Mouse (Mus musculus): ENCODE data around the gene Slc39a1. TPM values are rescaled to one million over a fixed set of nuclear protein-coding genes. Genes with fewer than 3 reads are reported as not detected.
A peak's percentile ranks its signal among the peaks of the same experiment; 100 is the strongest.
"Not testable (repeated sequence)": the region's sequence is repeated elsewhere in the genome, so short reads cannot be mapped to it uniquely, and the experiment has no call there.

Gene Slc39a1
- polyA plus RNA-seq, 1 experiment from 2014 or later = 62.5 TPM

DNA sequence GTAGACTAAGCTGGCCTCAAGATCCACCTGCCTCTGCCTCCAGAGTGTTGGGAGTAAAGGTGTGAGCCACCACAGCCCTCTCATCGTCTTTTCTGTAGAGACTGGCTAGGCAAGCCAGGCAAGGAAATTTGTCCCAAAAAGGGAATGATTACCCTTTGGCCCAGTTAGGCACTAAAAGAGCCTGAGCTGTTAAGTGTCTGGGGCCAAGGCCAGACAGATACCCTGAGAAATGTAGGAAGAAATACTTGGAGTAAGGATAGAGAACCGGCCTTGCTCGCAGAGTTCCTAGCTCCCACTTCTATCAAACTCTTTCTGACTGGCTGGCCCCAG, 377 bp upstream of the Slc39a1 start:
- H3K4me1 ChIP-seq (replicated peaks) = peaks cover 34% of the 10 kb centered on the region
- peak overlapping the region; percentile 70 for H3K4me3 ChIP-seq
- no peaks in the 10 kb centered on the region for H3K27me3 ChIP-seq (ENCODE audit: insufficient read depth, poor library complexity, severe bottlenecking)
- H3K36me3 ChIP-seq = peaks cover 28% of the 10 kb centered on the region
- no peaks in the 10 kb centered on the region for H3K9me3 ChIP-seq
- under 1% methylated on average over 3 of the region's 3 CpGs for WGBS
- no peak for DNase-seq (ENCODE audit: low spot score)
- H3K27ac ChIP-seq = peak overlapping the region; percentile 93

DNA sequence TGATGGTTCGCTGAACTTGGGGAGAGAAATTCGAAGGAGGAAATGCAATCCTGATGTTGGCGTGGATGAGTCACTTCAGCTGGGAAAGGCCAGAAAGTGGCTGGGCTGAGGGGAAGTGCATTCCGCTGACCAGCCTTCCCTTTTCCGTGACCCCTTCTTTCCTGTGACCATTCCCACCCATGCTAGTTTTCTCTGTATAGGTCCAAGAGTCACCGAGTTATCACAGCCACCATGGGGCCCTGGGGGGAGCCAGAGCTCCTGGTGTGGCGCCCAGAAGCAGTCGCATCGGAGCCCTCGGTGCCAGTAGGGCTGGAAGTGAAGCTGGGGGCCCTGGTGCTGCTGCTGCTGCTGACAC, 751 bp downstream of the Slc39a1 start:
- Histone ChIP-seq H3K9me3 (no peaks in the 10 kb centered on the region), H3K36me3 (peaks cover 28% of the 10 kb centered on the region), H3K27me3 (ENCODE audit: insufficient read depth, poor library complexity, severe bottlenecking) (no peaks in the 10 kb centered on the region), H3K4me1 (replicated peaks) (peaks cover 27% of the 10 kb centered on the region), H3K27ac (peak overlapping the region; percentile 93), H3K4me3 (peak overlapping the region; percentile 70)
- no peak for DNase-seq (ENCODE audit: low spot score)
- 9% methylated on average over 10 of the region's 10 CpGs for WGBS

GRCm38 (mm10) chr3:90250791-90251190, 2.8 kb downstream of the Slc39a1 start:
- no peak overlapping the region for H3K27ac ChIP-seq
- no peak for DNase-seq (ENCODE audit: low spot score)
- peaks cover 28% of the 10 kb centered on the region for H3K36me3 ChIP-seq
- H3K27me3 ChIP-seq (ENCODE audit: insufficient read depth, poor library complexity, severe bottlenecking) = no peaks in the 10 kb centered on the region
- H3K9me3 ChIP-seq = no peaks in the 10 kb centered on the region
- 89% methylated on average over 6 of the region's 6 CpGs for WGBS
- no peak overlapping the region for H3K4me3 ChIP-seq
- peaks cover 37% of the 10 kb centered on the region for H3K4me1 ChIP-seq (replicated peaks)

DNA sequence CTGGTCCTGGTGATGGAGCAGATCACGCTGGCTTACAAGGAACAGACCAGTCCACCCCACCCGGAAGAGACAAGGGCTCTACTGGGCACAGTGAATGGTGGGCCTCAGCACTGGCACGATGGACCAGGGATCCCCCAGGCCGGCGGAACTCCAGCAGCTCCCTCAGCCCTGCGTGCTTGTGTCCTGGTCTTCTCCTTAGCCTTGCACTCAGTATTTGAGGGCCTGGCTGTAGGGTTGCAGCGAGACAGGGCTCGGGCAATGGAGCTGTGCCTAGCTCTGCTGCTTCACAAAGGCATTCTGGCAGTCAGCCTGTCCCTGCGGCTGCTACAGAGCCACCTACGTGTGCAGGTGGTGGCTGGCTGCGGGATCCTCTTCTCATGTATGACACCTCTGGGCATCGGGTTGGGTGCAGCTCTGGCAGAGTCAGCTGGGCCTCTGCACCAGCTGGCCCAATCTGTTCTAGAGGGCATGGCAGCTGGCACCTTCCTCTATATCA, 3.8 kb downstream of the Slc39a1 start:
- DNase-seq (ENCODE audit: low spot score); H3K4me3 ChIP-seq; H3K9me3 ChIP-seq; H3K27me3 ChIP-seq (ENCODE audit: insufficient read depth, poor library complexity, severe bottlenecking); H3K27ac ChIP-seq: not testable (repeated sequence)
- WGBS = 88% methylated on average over 11 of the region's 12 CpGs
- peaks cover 29% of the 10 kb centered on the region for H3K36me3 ChIP-seq
- H3K4me1 ChIP-seq (replicated peaks) = peaks cover 46% of the 10 kb centered on the region

DNA sequence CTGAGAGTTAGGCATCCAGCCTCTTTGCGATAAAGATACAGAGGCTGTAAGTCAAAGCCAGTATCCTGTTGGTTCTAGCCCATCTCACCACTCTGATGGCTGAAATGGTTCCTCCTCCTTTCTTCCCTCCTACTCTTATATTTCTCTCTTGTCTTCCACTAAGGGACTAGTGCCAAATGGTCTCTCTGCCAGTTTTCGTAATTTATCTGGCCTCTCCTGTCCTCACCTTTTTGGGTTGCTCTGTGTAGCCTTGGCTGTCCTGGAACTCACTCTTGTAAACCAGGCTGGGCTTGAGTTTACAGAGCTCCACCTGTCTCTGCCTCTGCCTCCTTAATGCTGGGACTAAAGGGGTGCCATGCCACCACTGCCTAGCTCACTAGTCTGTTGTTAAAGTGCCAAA, 4.7 kb downstream of the Slc39a1 start:
- WGBS = 87% methylated on average over 2 of the region's 2 CpGs
- H3K27ac ChIP-seq; DNase-seq (ENCODE audit: low spot score): not testable (repeated sequence)

GRCm38 (mm10) chr3:90253174-90253573, 5.2 kb downstream of the Slc39a1 start:
- H3K9me3 ChIP-seq; H3K27ac ChIP-seq; DNase-seq (ENCODE audit: low spot score); H3K27me3 ChIP-seq (ENCODE audit: insufficient read depth, poor library complexity, severe bottlenecking); H3K4me3 ChIP-seq: not testable (repeated sequence)
- Histone ChIP-seq H3K4me1 (replicated peaks) (peaks cover 40% of the 10 kb centered on the region), H3K36me3 (peaks cover 43% of the 10 kb centered on the region)
- 87% methylated on average over 1 of the region's 1 CpGs for WGBS

More for the DNA sequence above, 4.7 kb downstream of the Slc39a1 start:
- Histone ChIP-seq H3K4me1 (replicated peaks) (peaks cover 42% of the 10 kb centered on the region), H3K36me3 (peaks cover 38% of the 10 kb centered on the region)
- H3K9me3 ChIP-seq; H3K27me3 ChIP-seq (ENCODE audit: insufficient read depth, poor library complexity, severe bottlenecking); H3K4me3 ChIP-seq: not testable (repeated sequence)

- WGBS = 3% methylated on average over 40 of the region's 40 CpGs
- Histone ChIP-seq H3K27ac (peak within 1 kb of the TSS; percentile 93), H3K36me3 (peaks cover 50% of the 10 kb centered on the region), H3K4me3 (peak within 1 kb of the TSS; percentile 92), H3K4me1 (replicated peaks) (peaks cover 33% of the 10 kb centered on the region), H3K9me3 (no peaks in the 10 kb centered on the region), H3K27me3 (ENCODE audit: insufficient read depth, poor library complexity, severe bottlenecking) (no peaks in the 10 kb centered on the region)
- peak; percentile 95 for DNase-seq (ENCODE audit: low spot score)
These were observed 5.9 kb downstream of the Slc39a1 start, which contains the start of gene Crtc2 for GRCm38 (mm10) chr3:90253653-90254418. Gene Crtc2, plus strand, starts transcription at chr3:90254163.

GRCm38 (mm10) chr3:90254419-90255193, 6.6 kb downstream of the Slc39a1 start:
- peaks cover 52% of the 10 kb centered on the region for H3K36me3 ChIP-seq
- H3K4me1 ChIP-seq (replicated peaks) = peaks cover 27% of the 10 kb centered on the region
- peak overlapping the region; percentile 93 for H3K27ac ChIP-seq
- H3K9me3 ChIP-seq = no peaks in the 10 kb centered on the region
- no peak for DNase-seq (ENCODE audit: low spot score)
- 1% methylated on average over 41 of the region's 41 CpGs for WGBS
- peak overlapping the region; percentile 92 for H3K4me3 ChIP-seq
- H3K27me3 ChIP-seq (ENCODE audit: insufficient read depth, poor library complexity, severe bottlenecking) = no peaks in the 10 kb centered on the region

- 21% methylated on average over 2 of the region's 2 CpGs for WGBS
- H3K27me3 ChIP-seq (ENCODE audit: insufficient read depth, poor library complexity, severe bottlenecking) = no peaks in the 10 kb centered on the region
- H3K4me3 ChIP-seq = peak overlapping the region; percentile 92
- peaks cover 27% of the 10 kb centered on the region for H3K4me1 ChIP-seq (replicated peaks)
- H3K36me3 ChIP-seq = peaks cover 52% of the 10 kb centered on the region
- DNase-seq (ENCODE audit: low spot score) = no peak
- peak overlapping the region; percentile 93 for H3K27ac ChIP-seq
- H3K9me3 ChIP-seq = no peaks in the 10 kb centered on the region
These were observed 7.2 kb downstream of the Slc39a1 start for GRCm38 (mm10) chr3:90255194-90255565.

- H3K36me3 ChIP-seq = peaks cover 52% of the 10 kb centered on the region
- peaks cover 27% of the 10 kb centered on the region for H3K4me1 ChIP-seq (replicated peaks)
- H3K27ac ChIP-seq = no peak overlapping the region
- no peaks in the 10 kb centered on the region for H3K27me3 ChIP-seq (ENCODE audit: insufficient read depth, poor library complexity, severe bottlenecking)
- DNase-seq (ENCODE audit: low spot score) = no peak
- WGBS = 93% methylated on average over 14 of the region's 14 CpGs
- H3K9me3 ChIP-seq = no peaks in the 10 kb centered on the region
- H3K4me3 ChIP-seq = peak overlapping the region; percentile 92
These were observed 7.9 kb downstream of the Slc39a1 start for GRCm38 (mm10) chr3:90255784-90256353.

- Histone ChIP-seq H3K4me1 (replicated peaks) (peaks cover 27% of the 10 kb centered on the region), H3K9me3 (no peaks in the 10 kb centered on the region), H3K27me3 (ENCODE audit: insufficient read depth, poor library complexity, severe bottlenecking) (no peaks in the 10 kb centered on the region), H3K4me3 (no peak overlapping the region), H3K36me3 (peaks cover 53% of the 10 kb centered on the region), H3K27ac (no peak overlapping the region)
- no peak for DNase-seq (ENCODE audit: low spot score)
- 93% methylated on average over 19 of the region's 19 CpGs for WGBS
These were observed 9.0 kb downstream of the Slc39a1 start for GRCm38 (mm10) chr3:90256731-90257530.

DNA sequence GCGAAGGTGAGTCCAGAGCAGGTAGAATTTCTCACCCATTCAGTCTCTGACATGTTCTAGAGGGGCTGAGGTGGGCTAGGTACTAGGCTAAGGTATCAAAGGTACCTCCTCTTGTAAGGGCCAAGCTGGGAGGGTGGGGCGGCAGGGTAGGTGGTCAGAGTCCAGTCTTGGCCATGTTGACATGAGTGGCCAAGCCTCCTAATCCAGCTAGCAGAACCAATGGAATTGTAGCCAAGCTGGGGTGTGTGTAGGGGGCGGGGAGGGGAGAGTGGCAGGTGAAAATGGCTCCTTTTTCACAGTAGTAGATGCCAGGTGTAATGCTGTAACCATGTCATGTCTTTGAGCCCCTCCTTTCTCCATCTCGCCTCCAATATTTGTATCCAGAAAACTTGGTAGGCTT, 10.5 kb downstream of the Slc39a1 start:
- 89% methylated on average over 4 of the region's 4 CpGs for WGBS
- H3K27ac ChIP-seq = no peak overlapping the region
- H3K9me3 ChIP-seq = no peaks in the 10 kb centered on the region
- no peak for DNase-seq (ENCODE audit: low spot score)
- H3K36me3 ChIP-seq = peaks cover 69% of the 10 kb centered on the region
- peaks cover 25% of the 10 kb centered on the region for H3K4me1 ChIP-seq (replicated peaks)
- no peak overlapping the region for H3K4me3 ChIP-seq
- H3K27me3 ChIP-seq (ENCODE audit: insufficient read depth, poor library complexity, severe bottlenecking) = no peaks in the 10 kb centered on the region

Measured in hindbrain, embryonic 10.5 days (tissue).